Mouse (Mus musculus): ENCODE data around the gene Vmn1r160. TPM values are rescaled to one million over a fixed set of nuclear protein-coding genes. Genes with fewer than 3 reads are reported as not detected.

Gene Vmn1r160
- polyA plus RNA-seq (2014; fragmentation: Illumina TruSeq; extraction: RNeasy Lipid Tissue Mini Kit (QIAGEN cat#74804); ENCODE audit: low read depth, low replicate concordance), result not detected

DNA sequence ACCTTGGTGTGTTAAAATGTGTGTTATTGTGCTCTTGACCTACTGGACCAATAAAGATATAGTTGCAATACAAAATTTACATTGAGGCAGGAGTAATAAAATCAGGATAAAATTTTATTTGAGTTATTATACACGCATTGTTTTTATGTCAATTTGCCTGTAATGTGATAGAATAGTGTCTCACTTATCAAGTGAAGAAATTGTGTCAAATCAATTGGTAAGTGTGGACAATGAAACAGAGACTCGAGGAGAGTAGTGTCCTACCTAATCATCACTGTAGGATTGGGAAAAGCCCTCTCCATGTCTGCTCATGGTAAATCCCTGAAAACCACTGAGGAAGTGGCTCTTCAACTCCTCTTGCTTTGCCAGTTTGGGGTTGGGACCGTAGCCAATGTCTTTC lies at the start of gene Vmn1r160:
TSS of gene Vmn1r160 (plus strand) at position 301 of the 400 bp plus-strand sequence.

GRCm38 (mm10) chr7:22843505-22843904 lies 27.5 kb upstream of the Vmn1r160 start, which contains the start of gene Vmn1r159:
Gene Vmn1r159 (minus strand): TSS chr7:22843605.

Other genes starting within 250 kb of the Vmn1r160 start
- gene Vmn1r155, start 213.2 kb upstream of the Vmn1r160 start, polyA plus RNA-seq (2014; fragmentation: Illumina TruSeq; extraction: RNeasy Lipid Tissue Mini Kit (QIAGEN cat#74804); ENCODE audit: low read depth, low replicate concordance), result not detected
- not detected for gene Gm8693, start 178.9 kb upstream of the Vmn1r160 start, polyA plus RNA-seq (2014; fragmentation: Illumina TruSeq; extraction: RNeasy Lipid Tissue Mini Kit (QIAGEN cat#74804); ENCODE audit: low read depth, low replicate concordance)
- gene Gm4567, start 151.5 kb upstream of the Vmn1r160 start, polyA plus RNA-seq (2014; fragmentation: Illumina TruSeq; extraction: RNeasy Lipid Tissue Mini Kit (QIAGEN cat#74804); ENCODE audit: low read depth, low replicate concordance), result not detected
- not detected for gene Vmn1r157, start 109.5 kb upstream of the Vmn1r160 start, polyA plus RNA-seq (2014; fragmentation: Illumina TruSeq; extraction: RNeasy Lipid Tissue Mini Kit (QIAGEN cat#74804); ENCODE audit: low read depth, low replicate concordance)
- not detected for gene Vmn1r158, start 80.4 kb upstream of the Vmn1r160 start, polyA plus RNA-seq (2014; fragmentation: Illumina TruSeq; extraction: RNeasy Lipid Tissue Mini Kit (QIAGEN cat#74804); ENCODE audit: low read depth, low replicate concordance)
- not detected for gene Vmn1r159, start 27.6 kb upstream of the Vmn1r160 start, polyA plus RNA-seq (2014; fragmentation: Illumina TruSeq; extraction: RNeasy Lipid Tissue Mini Kit (QIAGEN cat#74804); ENCODE audit: low read depth, low replicate concordance)
- gene Gm4214, start 113.4 kb downstream of the Vmn1r160 start, polyA plus RNA-seq (2014; fragmentation: Illumina TruSeq; extraction: RNeasy Lipid Tissue Mini Kit (QIAGEN cat#74804); ENCODE audit: low read depth, low replicate concordance), result not detected
- gene Gm4216, start 148.7 kb downstream of the Vmn1r160 start, polyA plus RNA-seq (2014; fragmentation: Illumina TruSeq; extraction: RNeasy Lipid Tissue Mini Kit (QIAGEN cat#74804); ENCODE audit: low read depth, low replicate concordance), result not detected
- gene Vmn1r163, start 184.3 kb downstream of the Vmn1r160 start, polyA plus RNA-seq (2014; fragmentation: Illumina TruSeq; extraction: RNeasy Lipid Tissue Mini Kit (QIAGEN cat#74804); ENCODE audit: low read depth, low replicate concordance), result not detected
- not detected for gene Gm8720, start 196.2 kb downstream of the Vmn1r160 start, polyA plus RNA-seq (2014; fragmentation: Illumina TruSeq; extraction: RNeasy Lipid Tissue Mini Kit (QIAGEN cat#74804); ENCODE audit: low read depth, low replicate concordance)

All from heart, adult 10 weeks (tissue).